Mouse (Mus musculus): ENCODE measurements around the gene Armc12.
A peak's percentile ranks its signal among the peaks of the same experiment; 100 is the strongest.
"Not testable (repeated sequence)": the region's sequence is repeated elsewhere in the genome, so short reads cannot be mapped to it uniquely, and the experiment has no call there.

Armc12 gene

DNA sequence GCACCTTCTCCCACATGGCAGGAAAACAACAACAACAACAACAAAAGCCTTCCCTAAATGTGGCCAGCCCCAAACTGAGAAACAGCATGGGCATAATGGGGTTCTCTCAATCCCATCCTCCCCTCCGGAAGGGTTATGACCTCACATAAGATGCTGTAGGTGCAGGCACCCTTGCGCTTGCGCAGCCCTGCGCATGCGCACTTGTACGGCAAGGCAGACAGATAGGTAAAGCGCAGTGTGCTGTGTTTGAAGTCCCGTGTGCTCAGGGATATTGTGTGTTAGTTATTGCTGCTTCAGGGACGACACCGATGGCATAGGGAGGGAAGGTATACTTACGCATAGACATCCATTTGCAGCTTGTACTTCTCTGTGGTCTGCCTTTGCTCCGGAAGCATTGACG, 2.7 kb downstream of the Armc12 start:
- no peak for DNase-seq

DNA sequence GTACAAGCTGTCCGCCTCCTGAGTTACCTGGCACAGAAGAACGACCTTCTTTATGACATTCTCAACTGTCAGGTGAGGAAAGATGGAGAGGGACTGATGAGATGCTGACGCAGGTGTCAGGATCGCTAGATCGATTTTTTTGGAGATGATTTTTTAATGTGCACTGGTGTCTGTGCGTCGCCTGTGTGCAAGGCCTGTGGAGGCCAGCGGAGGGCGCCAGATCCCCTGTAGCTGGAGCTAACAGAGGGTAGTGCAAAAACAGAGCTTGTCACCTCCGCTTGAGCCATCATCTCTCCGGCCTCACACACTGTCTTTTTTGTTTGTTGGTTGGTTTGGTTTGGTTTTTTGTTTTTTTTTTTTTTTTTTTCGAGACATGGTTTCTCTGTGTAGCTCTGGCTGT, 7.3 kb downstream of the Armc12 start:
- peak; percentile 55 for DNase-seq

DNA sequence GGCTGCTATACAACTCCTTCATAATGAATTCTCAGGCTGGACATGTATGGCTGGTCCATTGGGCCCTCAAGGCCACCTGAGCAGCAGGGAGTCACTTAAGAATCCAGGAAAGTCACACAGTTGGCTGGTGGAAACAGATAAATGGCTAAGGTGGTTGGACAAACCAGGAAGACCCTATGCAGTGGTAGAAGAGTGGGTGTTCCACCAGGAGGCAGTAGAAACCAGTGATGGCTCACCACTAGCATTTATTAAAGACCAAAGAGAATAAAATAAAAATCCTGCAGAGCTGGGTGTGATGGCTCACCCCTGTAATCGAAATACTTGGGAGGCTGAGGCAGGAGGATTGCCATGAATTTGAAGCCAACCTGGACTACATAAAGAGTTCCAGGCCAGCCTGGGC, 16.3 kb downstream of the Armc12 start:
- DNase-seq = peak; percentile 62

DNA sequence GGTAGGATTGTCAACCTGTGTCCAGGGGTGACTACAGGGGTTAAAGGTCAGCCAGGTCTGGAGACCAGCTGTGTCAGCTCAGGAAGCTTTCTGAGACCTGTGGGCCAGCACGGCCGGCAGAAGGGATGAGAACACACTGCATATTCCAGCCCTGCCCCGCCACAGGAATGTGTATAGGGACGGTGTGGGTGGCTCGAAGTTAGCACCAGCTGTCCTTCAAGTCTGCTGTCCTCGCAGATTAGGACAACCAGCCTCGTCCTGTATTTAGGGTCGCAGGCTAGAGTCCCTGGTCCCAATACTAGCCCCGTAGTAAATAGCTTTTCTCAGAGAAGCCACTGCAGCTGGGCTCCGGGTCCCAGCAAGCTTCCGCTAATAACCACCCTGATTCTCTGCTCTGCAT, 17.9 kb downstream of the Armc12 start:
- DNase-seq = no peak

DNA sequence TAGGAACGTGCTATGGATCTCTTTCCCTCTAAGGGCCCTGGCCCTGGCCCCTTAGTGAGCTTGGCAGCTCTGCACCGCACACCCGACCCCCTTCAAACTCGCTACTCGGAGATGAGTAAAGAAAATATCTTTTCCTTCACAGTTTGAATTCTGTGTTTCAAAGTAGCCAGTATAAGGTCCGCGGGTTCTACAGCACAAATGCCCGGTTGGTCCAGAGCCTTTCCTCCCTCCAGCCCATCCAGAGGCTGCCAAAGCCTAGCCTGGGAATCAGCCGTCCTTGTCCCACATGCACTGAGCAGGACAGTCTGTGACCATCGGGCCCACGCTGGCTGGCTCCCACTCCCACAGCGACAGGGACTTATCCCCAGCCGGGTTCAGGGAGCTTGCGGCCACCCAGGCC, 18.5 kb downstream of the Armc12 start, which contains the start of gene Clpsl2:
Gene Clpsl2, plus strand, starts transcription at position 301 of the 400 bp plus-strand sequence.
- DNase-seq = no peak

DNA sequence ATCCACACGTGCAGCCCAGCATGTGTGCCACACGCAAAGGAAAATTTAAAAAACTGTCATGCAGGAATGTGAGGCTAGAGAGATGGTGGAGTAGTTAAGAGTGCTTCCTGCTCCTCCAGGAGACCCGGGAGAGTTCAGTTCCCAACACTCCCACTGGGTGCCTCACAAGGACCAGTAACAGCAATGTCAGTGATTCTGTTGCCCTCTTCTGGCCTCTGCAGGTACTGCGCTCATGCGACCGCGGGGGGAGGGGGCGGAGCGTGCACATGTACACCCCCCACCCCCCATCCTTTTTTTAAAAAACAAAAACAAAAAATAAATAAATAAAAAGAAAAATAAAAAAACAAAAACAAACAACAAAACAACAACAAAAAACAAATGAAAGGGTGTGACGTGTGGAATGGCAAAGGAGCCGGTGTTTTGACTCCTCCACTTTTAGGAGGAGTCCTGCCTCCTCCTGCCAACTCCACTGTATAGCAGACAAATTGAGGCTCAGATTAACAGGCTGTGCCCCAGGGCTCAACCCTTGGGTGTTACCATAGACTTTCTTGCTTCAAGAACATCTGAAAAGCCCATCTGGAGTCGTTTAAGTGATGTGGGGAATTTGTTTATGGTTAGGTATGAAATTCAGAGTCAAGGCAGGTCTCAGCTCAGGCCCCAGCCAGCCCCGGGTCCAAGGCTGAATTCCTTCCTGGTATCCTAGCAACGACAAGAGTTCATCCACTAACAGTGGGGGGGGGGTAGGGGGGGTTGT, 22.6 kb downstream of the Armc12 start:
- peak; percentile 87 for DNase-seq

DNA sequence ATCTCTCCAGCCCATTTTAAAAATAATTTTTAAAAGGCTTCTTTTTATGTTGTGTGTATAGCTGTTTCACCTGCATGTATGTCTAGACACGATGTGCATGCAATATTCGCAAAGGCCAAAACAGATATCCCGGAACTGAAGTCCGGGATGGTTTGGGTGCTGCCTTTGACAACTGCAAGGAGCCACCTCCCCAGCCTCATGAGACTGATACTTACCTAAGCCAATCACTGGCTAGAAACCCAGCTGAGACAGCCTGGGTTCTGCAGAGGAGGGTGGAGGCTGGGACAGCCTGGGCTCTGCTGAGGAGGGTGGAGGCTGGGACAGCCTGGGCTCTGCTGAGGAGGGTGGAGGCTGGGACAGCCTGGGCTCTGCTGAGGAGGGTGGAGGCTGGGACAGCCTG, 23.4 kb downstream of the Armc12 start:
- DNase-seq = not testable (repeated sequence)

DNA sequence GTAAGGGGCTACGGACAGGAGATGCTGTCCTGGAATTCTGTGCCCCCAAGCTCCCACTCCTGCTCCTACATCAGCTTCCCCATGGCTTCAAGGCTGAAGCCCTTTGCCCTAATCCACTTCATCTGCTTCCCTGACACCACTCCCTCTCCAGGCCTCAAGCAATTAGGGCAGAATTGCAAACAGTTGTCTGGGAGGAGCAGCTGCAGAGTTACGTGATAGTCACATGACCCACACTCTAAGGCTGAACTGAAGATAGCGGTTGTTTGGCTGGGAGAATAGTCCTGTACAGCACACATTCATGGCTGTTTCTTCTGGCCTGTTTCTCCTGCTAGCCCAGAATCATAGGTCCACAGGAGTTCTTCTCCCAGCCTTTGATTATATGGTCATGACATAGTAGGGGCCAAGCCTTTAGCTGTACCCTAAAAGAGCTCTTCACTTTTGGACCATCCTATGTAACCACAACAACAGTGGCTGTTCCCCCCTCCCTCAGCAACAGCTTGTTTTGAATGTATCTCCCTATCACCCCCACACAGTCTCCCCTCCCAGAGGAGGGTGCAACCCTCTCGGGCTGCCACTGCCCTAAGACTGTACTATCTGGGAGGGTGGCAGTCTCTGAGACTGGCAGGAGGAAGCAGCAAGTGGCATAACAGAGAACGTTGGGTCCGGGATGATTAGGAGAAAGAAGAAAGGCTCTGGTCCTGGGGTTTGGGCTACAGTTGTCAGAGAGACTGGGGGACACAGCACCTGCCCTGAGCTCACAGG, 26.2 kb downstream of the Armc12 start:
- no peak for DNase-seq

DNA sequence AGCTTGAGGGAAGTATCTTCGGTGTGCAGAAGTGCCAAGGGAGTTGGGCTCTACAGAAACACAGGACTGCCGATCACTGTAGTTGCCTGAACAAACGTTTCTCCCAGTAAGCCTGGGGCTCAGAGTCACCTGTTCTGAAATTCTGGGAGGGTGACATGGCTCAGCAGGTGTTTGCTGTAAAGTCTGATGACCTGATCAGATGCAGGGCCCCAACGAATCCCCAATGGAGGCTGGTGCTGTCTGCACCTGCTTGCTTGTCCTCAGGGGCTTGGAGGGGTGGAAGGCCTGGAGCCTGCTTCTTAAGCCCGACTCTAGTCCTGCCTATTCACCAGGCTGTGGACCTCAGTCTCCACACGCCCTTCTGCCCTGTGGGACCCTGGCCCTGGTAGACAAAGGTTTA, 27.2 kb downstream of the Armc12 start:
- DNase-seq = no peak

DNA sequence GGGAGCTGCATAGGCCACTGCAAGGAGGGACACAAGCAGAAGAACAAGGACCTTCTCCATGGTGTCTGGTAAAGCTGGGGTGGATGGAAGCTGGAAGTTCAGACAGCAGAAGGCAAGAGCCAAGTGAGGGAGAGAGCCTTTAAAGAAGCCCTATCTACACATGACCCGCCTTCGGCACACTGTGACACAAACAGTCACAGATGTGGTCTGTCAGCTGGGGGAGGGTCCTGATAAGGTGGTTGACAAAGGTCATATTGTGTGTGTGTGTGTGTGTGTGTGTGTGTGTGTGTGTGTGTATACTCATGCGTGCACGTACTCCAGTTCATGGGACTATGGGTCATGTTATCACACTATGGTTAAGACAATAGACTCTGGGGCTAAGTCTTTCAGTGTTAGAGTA, 30.0 kb downstream of the Armc12 start, which contains the start of gene Clps:
Gene Clps, minus strand, starts transcription at position 169 of the 400 bp plus-strand sequence.
- DNase-seq = no peak

DNA sequence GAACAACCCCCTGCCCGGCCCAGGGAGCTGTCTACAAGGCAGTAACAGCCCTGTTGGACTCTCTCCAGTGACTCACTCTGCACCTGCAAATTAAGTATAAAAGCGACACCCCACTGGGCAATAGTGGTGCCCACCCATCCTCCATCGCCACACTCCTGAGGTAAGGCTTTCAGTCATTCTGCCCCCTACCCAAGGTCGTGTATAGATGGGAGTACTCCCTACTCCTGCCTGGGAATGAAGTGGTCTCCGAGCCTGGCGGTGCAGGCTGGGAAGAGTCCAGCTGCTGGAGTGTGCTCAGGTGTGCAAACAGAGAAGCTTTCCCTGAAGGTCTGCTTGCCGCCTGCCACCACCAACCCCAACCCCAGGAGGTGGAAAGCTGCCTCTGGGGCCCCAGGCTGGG, 31.0 kb downstream of the Armc12 start:
- DNase-seq = no peak

DNA sequence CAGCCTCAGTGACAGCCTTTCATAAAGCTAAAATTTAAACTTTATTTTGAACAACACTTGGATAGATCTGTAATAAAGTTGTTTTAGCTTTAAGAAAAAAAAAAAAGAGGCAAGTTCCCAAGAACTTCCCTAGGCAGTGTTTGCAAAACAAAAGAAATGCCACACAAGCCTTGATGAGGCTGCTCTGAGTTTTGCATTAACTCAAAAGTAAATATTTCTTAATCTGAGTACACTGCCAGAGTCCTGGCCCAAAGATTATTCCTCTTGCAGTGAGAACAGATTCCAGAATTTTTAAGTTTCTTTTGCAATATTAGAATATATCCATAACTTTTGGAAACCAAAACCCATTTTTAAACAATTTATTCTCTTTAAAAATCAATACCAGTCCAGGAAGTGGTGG, 34.6 kb downstream of the Armc12 start:
- no peak for DNase-seq

DNA sequence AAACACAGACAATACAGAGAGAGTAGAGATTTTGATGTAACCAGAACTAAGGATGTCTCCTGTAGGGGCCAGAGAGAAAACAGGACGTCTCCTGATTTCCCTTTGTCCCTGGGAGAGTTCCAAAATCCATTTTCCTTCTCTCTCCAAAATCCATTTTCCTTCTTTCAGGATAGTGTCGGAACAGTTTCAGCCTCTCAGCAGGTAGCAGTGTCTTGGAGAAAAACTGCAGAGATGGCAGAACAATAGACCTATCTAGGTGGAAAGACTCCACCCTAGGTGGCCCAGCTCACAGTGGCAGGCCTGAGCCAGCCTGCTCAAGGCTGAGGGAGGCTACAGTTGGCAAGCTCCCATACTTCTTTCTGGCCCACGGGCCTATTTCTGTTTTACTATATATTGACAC, 36.9 kb downstream of the Armc12 start:
- no peak for DNase-seq

DNA sequence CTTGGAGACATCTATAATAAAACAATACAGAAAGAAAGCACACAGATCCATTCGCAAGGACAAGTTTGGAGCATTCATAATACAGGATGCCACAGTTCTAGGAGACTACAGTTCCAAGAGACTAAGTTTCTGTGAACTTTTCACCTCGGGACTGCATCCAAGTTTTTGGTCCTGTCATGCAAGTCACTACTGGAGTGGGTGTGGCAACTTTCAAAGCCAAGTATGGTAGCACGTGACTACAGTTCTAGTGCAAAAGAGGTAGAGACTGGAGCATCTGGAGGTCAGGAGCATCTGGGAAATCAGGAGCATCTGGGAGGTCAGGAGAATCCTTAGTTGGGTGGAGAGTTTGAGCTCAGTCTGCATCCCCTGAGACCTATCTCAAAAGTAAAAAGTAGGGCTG, 41.3 kb downstream of the Armc12 start:
- DNase-seq = no peak

DNA sequence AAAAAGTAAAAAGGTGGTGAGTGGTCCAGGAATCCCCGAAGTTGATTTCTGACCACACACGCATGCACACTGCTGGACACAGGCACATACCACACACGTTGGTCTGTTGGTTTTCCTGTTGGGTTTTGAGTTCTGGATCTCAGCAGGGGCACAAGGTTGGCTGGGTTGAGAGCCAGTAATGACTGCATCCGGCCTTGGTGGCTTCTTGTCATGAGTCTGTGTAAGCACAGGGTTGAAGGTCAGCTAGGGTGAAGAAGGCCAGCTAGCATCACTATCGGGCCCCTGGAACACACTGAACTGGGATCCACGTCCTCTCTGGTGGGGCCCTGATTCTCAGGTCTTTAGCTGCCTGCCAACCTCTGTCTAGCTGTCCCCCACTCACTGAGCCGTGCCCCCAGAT, 41.9 kb downstream of the Armc12 start:
- no peak for DNase-seq

DNA sequence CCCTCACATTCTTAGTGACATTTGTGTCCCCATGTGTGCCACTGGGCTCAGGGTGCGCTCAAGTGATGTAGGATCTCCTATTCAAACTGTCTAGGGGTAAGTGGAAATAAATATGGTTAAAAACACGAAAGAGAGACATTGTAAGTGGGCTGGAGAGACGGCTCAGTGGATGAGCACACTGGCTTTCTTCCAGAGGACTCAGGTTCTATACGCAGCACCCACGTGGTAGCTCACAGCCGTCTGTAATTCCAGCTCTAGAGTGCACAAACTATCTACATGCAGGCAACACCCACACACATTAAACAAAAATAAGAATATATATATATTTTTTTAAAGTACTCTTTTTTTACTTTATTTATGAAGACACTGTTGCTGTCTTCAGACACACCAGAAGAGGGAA, 42.3 kb downstream of the Armc12 start:
- no peak for DNase-seq

DNA sequence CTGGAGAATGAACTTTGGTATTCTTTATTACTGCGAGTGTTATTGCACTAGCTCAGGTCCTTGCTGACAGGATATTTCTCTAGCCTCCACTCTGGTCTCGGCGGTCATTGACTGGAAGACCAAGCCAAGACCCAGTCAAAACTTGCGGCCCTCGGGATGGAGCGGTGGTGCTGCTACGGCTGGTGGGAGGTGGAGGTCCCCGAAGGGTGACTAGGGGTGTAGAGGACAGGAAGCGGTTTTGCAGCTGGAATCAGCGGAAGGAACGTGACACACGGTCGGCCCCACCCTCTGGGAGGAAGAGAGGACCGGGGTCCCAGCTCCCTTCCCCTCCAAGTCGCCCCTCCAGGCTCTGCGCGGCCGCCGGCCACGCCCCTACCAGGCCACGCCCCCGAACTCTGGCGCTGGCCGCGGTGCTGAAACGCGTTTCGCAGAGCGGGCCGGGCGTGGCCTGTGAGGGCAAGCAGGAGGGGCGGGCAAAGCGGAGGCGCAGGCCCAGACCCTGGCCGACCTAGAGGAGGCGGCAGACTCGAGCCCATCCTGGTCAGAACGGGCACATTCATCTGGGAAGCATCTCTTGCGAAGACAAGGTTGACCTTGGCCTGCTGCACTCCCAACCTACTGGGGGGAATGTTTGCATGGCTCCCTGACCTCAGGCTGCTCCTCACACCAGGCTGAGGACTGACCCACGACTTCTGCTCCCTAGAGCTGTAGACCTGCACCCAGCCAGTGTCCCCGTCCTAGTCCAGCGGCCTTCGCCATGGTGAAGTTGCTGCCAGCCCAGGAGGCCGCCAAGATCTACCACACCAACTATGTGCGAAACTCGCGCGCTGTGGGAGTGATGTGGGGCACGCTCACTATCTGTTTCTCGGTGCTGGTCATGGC, 44.9 kb downstream of the Armc12 start, which contains the start of gene Lhfpl5:
Gene Lhfpl5, plus strand, starts transcription at position 398 of the 882 bp plus-strand sequence.
- peak; percentile 86 for DNase-seq

DNA sequence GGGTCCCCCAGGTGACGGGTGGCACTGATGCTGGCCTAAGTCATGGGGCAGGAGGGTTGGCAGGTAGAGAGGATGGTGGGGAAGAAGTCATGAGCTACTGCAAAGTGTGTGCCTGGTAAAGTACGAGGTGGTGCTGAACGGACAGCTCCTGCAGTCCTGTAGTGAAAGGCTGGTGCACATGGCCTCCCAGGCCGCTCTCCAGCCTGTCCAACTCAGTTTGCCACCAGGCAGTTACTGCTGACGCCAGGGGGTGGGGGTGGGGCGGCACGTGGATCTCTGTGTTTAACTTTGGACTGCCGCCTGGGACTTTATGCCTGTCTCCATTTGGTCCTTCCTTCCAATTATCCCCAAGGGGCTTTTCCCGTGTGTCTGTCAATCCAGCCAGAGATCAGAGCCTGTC, 49.8 kb downstream of the Armc12 start:
- peak; percentile 76 for DNase-seq

DNA sequence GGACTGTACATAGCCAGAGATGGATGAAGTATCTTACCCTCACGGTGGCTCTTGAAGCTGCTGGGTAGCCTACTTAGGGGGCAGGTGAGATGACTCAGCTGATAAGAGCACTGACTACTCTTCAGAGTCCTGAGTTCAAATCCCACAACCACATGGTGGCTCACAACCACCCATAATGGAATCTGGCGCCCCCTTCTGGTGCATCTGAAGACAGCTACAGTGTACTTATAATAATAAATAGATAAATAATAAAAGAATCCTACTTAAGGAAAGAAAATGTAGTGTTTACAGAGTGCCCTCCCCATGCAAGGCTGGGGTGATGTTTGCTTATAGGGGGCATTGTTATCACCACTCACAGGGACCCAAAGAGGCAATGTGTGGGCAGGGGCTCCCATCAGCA, 50.5 kb downstream of the Armc12 start:
- DNase-seq = no peak

DNA sequence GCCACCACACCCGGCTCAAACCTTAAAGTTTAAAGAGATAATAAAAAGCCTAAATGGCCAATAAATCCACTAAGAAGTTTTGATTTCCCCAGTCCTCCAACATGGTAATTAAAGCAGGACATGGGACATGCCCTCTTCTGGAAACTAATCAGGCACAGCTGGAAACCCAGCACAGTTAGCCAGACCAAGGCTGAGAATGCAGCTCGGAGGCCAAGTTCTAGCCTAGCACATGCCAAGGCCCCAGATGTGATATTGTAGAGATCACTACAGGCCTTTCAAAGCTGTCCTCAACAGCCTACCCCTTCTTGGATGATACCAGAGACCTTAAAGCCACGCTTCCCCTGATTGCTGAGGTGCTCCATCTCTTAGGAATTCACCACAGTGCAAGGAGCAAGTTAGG, 55.9 kb downstream of the Armc12 start:
- DNase-seq = no peak

DNA sequence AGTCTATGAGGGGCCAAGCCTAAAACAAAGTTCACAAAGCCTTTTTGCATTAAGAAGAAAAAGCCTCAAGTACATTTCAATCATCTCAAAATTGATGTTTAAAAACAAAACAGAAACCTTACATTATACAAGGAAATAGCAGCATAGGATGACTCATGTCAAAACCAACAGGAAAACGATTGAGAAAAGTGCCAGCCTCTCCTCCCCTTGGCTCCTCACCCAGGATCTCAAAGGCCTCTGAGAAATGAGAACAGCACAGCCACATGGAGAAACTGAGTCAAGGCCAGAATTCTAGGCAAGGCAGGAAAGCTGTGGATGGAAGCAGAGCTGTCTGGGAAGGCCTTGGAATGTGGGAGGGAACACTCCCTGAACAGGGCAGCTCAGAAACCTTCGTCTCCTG, 58.0 kb downstream of the Armc12 start:
- no peak for DNase-seq
